Mouse (Mus musculus) CD4-positive, CD25-positive, alpha-beta regulatory T cell, adult 4 months (primary cell): ENCODE results near the gene Rsbn1l. TPM values are rescaled to one million over a fixed set of nuclear protein-coding genes. Genes with fewer than 3 reads are reported as not detected.

Experiments
- polyA plus RNA-seq, 2 experiments: library from polyadenylated mRNA; unstranded; fragments of 100-300 nt; shearing (Covaris generic); gene quantifications; one replicate each; pipeline ENCODE4 v1.2.1; 2017

The Rsbn1l gene
- polyA plus RNA-seq, 2 experiments from 2014 or later = 32.6 to 42.7 TPM

Other genes starting within 250 kb of the Rsbn1l start
- 10 to 100 TPM; 46.0 to 49.2 TPM for gene Phtf2, start 74.3 kb downstream of the Rsbn1l start, polyA plus RNA-seq
- gene Tmem60, start 74.2 kb downstream of the Rsbn1l start, polyA plus RNA-seq = 10 to 100 TPM; 45.1 to 57.8 TPM
- gene Ptpn12, start 99.5 kb upstream of the Rsbn1l start, polyA plus RNA-seq = 10 to 100 TPM in 1 of 2 experiments, 1 to 10 TPM in 1; 8.1 to 10.0 TPM
- gene Gsap, start 229.9 kb upstream of the Rsbn1l start, polyA plus RNA-seq = 10 to 100 TPM; 36.4 to 48.7 TPM